14 mouse cellular contexts compared by ENCODE assay signal in genomic region chr5:77330154-77330553, GRCm38 (mm10). TPM values are rescaled to one million over a fixed set of nuclear protein-coding genes. Genes with fewer than 3 reads are reported as not detected.
DNase-seq lines count a peak whose midpoint lies in the region; ATAC-seq and TF ChIP-seq lines count a peak whose summit lies in the region.
"Had no signal": no experiment of that assay in that cellular context is flagged by ENCODE, and none has a peak within 500 bp of the region (broad histone marks: within the 10 kb centered on the region; RNA-seq: fewer than 3 reads in every experiment).

No protein-coding gene starts in this region.

- ATAC-seq in granulocyte monocyte progenitor cell, adult 5-6 weeks (replicated peaks; ENCODE audit: poor library complexity, severe bottlenecking), result peak; percentile 25; the same call in 1 of the 2 replicates

- TF ChIP-seq EP300 in ES-Bruce4 (IDR thresholded peaks at IDR 0.05; ENCODE audit: insufficient read depth, low read depth, low read length), result no peak

- no peaks in the 10 kb centered on the region for H3K4me1 ChIP-seq in ES-Bruce4 (ENCODE audit: control insufficient read depth, insufficient read depth, low read length)
- H3K4me1 ChIP-seq: hindbrain, embryonic 13.5 days; limb, embryonic 12.5 days had no signal

- H3K27me3 ChIP-seq in ES-Bruce4 (ENCODE audit: control insufficient read depth, insufficient read depth, low read length, poor library complexity, severe bottlenecking), result no peaks in the 10 kb centered on the region
- H3K27me3 ChIP-seq: hindbrain, embryonic 13.5 days; limb, embryonic 12.5 days had no signal

- peaks cover 69% of the 10 kb centered on the region for H3K36me3 ChIP-seq in ES-Bruce4 (ENCODE audit: control insufficient read depth, insufficient read depth, low read length, poor library complexity, severe bottlenecking)

- H3K4me3 ChIP-seq in layer of hippocampus, adult 2 months, result no peak overlapping the region
- no peak overlapping the region for H3K4me3 ChIP-seq in ES-Bruce4 (ENCODE audit: low read depth, low read length)
- H3K4me3 ChIP-seq: hindbrain, embryonic 13.5 days; limb, embryonic 12.5 days; myocyte had no signal

- TF ChIP-seq CTCF in layer of hippocampus, adult 2 months (conservative IDR thresholded peaks at IDR 0.05), result peak; percentile 54
- peak; percentile 40 for TF ChIP-seq CTCF in ES-Bruce4 (IDR thresholded peaks at IDR 0.05; ENCODE audit: low read depth, low read length)

- H3K9me3 ChIP-seq in ES-Bruce4 (replicated peaks; ENCODE audit: control insufficient read depth, insufficient read depth, low read length, poor library complexity, severe bottlenecking), result no peaks in the 10 kb centered on the region
- H3K9me3 ChIP-seq: hindbrain, embryonic 13.5 days; limb, embryonic 12.5 days had no signal

- H3K27ac ChIP-seq in layer of hippocampus, adult 2 months, result no peak overlapping the region
- no peak overlapping the region for H3K27ac ChIP-seq in ES-Bruce4 (ENCODE audit: insufficient read depth, low read length)
- H3K27ac ChIP-seq: hindbrain, embryonic 13.5 days; limb, embryonic 12.5 days had no signal

- no peak for TF ChIP-seq POLR2A in ES-Bruce4 (IDR thresholded peaks at IDR 0.05; ENCODE audit: insufficient read depth, low read length)

- DNase-seq in layer of hippocampus, adult 2 months (ENCODE audit: low spot score in 2 of 2), result no peak
- DNase-seq in layer of hippocampus, adult 18-20 months (ENCODE audit: low spot score in 2 of 2), result no peak
- DNase-seq in A20 (ENCODE audit: low read depth, low spot score), result peak; percentile 21
- no peak for DNase-seq in MN1 (ENCODE audit: low spot score)
- DNase-seq in layer of hippocampus, adult 8-10 months (ENCODE audit: low spot score in 2 of 2), result no peak
- DNase-seq: adrenal gland, postnatal 25 days; cerebellum, postnatal 14 days; right cerebral cortex, postnatal 25 days; thymus, adult 2 months had no signal

- no peak overlapping the region for H3K9ac ChIP-seq in ES-Bruce4 (ENCODE audit: low read depth, poor library complexity, severe bottlenecking)
- H3K9ac ChIP-seq: hindbrain, embryonic 13.5 days; limb, embryonic 12.5 days had no signal

RNA-seq across cellular contexts. Expression of gene Polr2b, which starts 20.2 kb away (rescaled TPM):
- 10 to 100 TPM; 48.3 to 51.5 TPM for total RNA-seq in layer of hippocampus, adult 2 months (2021)
- 10 to 100 TPM; 44.0 to 48.4 TPM for total RNA-seq in layer of hippocampus, adult 18-20 months (2021)
- polyA plus RNA-seq in ES-Bruce4 (2011; ENCODE audit: insufficient read depth, insufficient read length, low read depth, missing spikeins), result 238 and 257 TPM in 2 replicates
- 61.4 and 71.7 TPM in 2 replicates for total RNA-seq in granulocyte monocyte progenitor cell, adult 5-6 weeks (2014; fragmentation: Nextera tagmentation)
- total RNA-seq in granulocyte monocyte progenitor cell, adult 5-6 weeks (2017), result 136 and 140 TPM in 2 replicates
- total RNA-seq in layer of hippocampus, adult 8-10 months (2022), result 10 to 100 TPM; 45.8 to 49.4 (median 47.3) TPM

RNA-seq across cellular contexts. Expression of gene Noa1, which starts 20.3 kb away (rescaled TPM):
- 10 to 100 TPM; 25.7 to 25.9 TPM for total RNA-seq in layer of hippocampus, adult 2 months (2021)
- total RNA-seq in layer of hippocampus, adult 18-20 months (2021), result 10 to 100 TPM; 24.5 to 24.8 TPM
- 17.0 and 22.5 TPM in 2 replicates for polyA plus RNA-seq in ES-Bruce4 (2011; ENCODE audit: insufficient read depth, insufficient read length, low read depth, missing spikeins)
- total RNA-seq in granulocyte monocyte progenitor cell, adult 5-6 weeks (2014; fragmentation: Nextera tagmentation), result 46.2 and 54.2 TPM in 2 replicates
- 8.8 and 16.5 TPM in 2 replicates for total RNA-seq in granulocyte monocyte progenitor cell, adult 5-6 weeks (2017)
- total RNA-seq in layer of hippocampus, adult 8-10 months (2022), result 10 to 100 TPM; 21.8 to 30.1 (median 23.7) TPM
